8 mouse cellular contexts compared by ENCODE assay signal in genomic region chrX:145505457-145506201, GRCm38 (mm10). TPM values are rescaled to one million over a fixed set of nuclear protein-coding genes. Genes with fewer than 3 reads are reported as not detected.
DNase-seq lines count a peak whose midpoint lies in the region; ATAC-seq and TF ChIP-seq lines count a peak whose summit lies in the region.

No protein-coding gene starts in this region.

- WGBS in heart, embryonic 10.5 days: 12% methylated on average over 14 of the region's 14 CpGs
- WGBS in kidney, embryonic 15.5 days: 16% methylated on average over 14 of the region's 14 CpGs
- WGBS in midbrain, postnatal 0 days: 14% methylated on average over 14 of the region's 14 CpGs

- peaks cover 35% of the 10 kb centered on the region for H3K79me2 ChIP-seq in C2C12 (ENCODE audit: control insufficient read depth, insufficient read depth)

- no peaks in the 10 kb centered on the region for H3K27me3 ChIP-seq in C2C12 (ENCODE audit: control insufficient read depth, insufficient read depth, insufficient read length)
- H3K27me3 ChIP-seq in heart, embryonic 10.5 days (ENCODE audit: insufficient read depth, poor library complexity, severe bottlenecking): no peaks in the 10 kb centered on the region
- H3K27me3 ChIP-seq in kidney, embryonic 15.5 days: peaks cover 3% of the 10 kb centered on the region; the same call in 1 of the 2 replicates
- no peaks in the 10 kb centered on the region for H3K27me3 ChIP-seq in midbrain, postnatal 0 days (ENCODE audit: insufficient read depth, low read length)

- H3K9ac ChIP-seq in kidney, embryonic 15.5 days: no peak overlapping the region
- H3K9ac ChIP-seq in midbrain, postnatal 0 days (replicated peaks; ENCODE audit: low read length, poor library complexity, severe bottlenecking): no peak overlapping the region

- TF ChIP-seq CTCF in C2C12 (IDR thresholded peaks at IDR 0.05; ENCODE audit: control insufficient read depth, insufficient read depth, insufficient read length): no peak
- no peak for TF ChIP-seq CTCF in embryonic fibroblast, embryonic 13.5 days (IDR thresholded peaks at IDR 0.05; ENCODE audit: borderline replicate concordance, insufficient read depth, low read length)
- TF ChIP-seq CTCF in midbrain, postnatal 0 days (IDR thresholded peaks at IDR 0.05): peak; percentile 48

- H3K4me3 ChIP-seq in C2C12 (ENCODE audit: insufficient read depth, poor library complexity, severe bottlenecking): peak overlapping the region; percentile 26
- H3K4me3 ChIP-seq in embryonic fibroblast, embryonic 13.5 days (ENCODE audit: insufficient read depth, low read length): peak overlapping the region; percentile 92
- H3K4me3 ChIP-seq in heart, embryonic 10.5 days: peak overlapping the region; percentile 61
- H3K4me3 ChIP-seq in kidney, embryonic 15.5 days (replicated peaks): peak overlapping the region; percentile 58
- peak overlapping the region; percentile 49 for H3K4me3 ChIP-seq in midbrain, postnatal 0 days (ENCODE audit: low read depth, low read length)

- peak; percentile 85 for DNase-seq in brain, adult 2 months (ENCODE audit: low read depth, low spot score)
- peak; percentile 92 for DNase-seq in heart, embryonic 10.5 days (ENCODE audit: low spot score)
- peak; percentile 80 for DNase-seq in liver
- DNase-seq in midbrain, postnatal 0 days (ENCODE audit: low spot score): peak; percentile 84
- DNase-seq in spleen, postnatal 36 days (ENCODE audit: low spot score in 2 of 2): peak; percentile 55 to 57

- no peaks in the 10 kb centered on the region for H3K36me3 ChIP-seq in C2C12 (ENCODE audit: control insufficient read depth, insufficient read depth)
- H3K36me3 ChIP-seq in heart, embryonic 10.5 days: no peaks in the 10 kb centered on the region
- H3K36me3 ChIP-seq in kidney, embryonic 15.5 days: no peaks in the 10 kb centered on the region
- no peaks in the 10 kb centered on the region for H3K36me3 ChIP-seq in midbrain, postnatal 0 days (ENCODE audit: insufficient read depth, low read length)

- no peaks in the 10 kb centered on the region for H3K4me1 ChIP-seq in embryonic fibroblast, embryonic 13.5 days (ENCODE audit: control insufficient read depth, insufficient read depth, low read length)
- H3K4me1 ChIP-seq in heart, embryonic 10.5 days: no peaks in the 10 kb centered on the region
- H3K4me1 ChIP-seq in kidney, embryonic 15.5 days: 0 out of 2 replicates have a peak, but pooled peaks cover 4% of the 10 kb centered on the region
- no peaks in the 10 kb centered on the region for H3K4me1 ChIP-seq in midbrain, postnatal 0 days (ENCODE audit: insufficient read depth, low read length)

- H3ac ChIP-seq in C2C12 (ENCODE audit: control insufficient read depth, insufficient read length, low read depth): peak overlapping the region; percentile 23

- H3K27ac ChIP-seq in embryonic fibroblast, embryonic 13.5 days (ENCODE audit: insufficient read depth, low read length): no peak overlapping the region
- peak overlapping the region; percentile 74 for H3K27ac ChIP-seq in heart, embryonic 10.5 days
- H3K27ac ChIP-seq in kidney, embryonic 15.5 days: peak overlapping the region; percentile 86
- H3K27ac ChIP-seq in midbrain, postnatal 0 days (ENCODE audit: low read depth, low read length): no peak overlapping the region

- H3K9me3 ChIP-seq in heart, embryonic 10.5 days: no peaks in the 10 kb centered on the region
- H3K9me3 ChIP-seq in kidney, embryonic 15.5 days (replicated peaks): no peaks in the 10 kb centered on the region
- H3K9me3 ChIP-seq in midbrain, postnatal 0 days (ENCODE audit: low read length): no peaks in the 10 kb centered on the region

- ATAC-seq in kidney, embryonic 15.5 days (replicated peaks; ENCODE audit: low FRiP score): peak; percentile 95
- peak; percentile 94 for ATAC-seq in midbrain, postnatal 0 days (ENCODE audit: low FRiP score)

- peak overlapping the region; percentile 66 for H3K4me2 ChIP-seq in kidney, embryonic 15.5 days
- peak overlapping the region; percentile 60 for H3K4me2 ChIP-seq in midbrain, postnatal 0 days (ENCODE audit: low read depth, low read length, poor library complexity, severe bottlenecking)

- no peak for TF ChIP-seq POLR2A in embryonic fibroblast, embryonic 13.5 days (IDR thresholded peaks at IDR 0.05; ENCODE audit: low read depth, low read length)

- H3K79me3 ChIP-seq in C2C12 (ENCODE audit: low read depth): peaks cover 17% of the 10 kb centered on the region

TF ChIP-seq in C2C12, 6 proteins besides CTCF, POLR2A, EP300 and RAD21:
- TF ChIP-seq MYOG (IDR thresholded peaks at IDR 0.05; ENCODE audit: control insufficient read depth, extremely low read depth, insufficient read length): no peak
- TF ChIP-seq FOSL1 (IDR thresholded peaks at IDR 0.05; ENCODE audit: insufficient read depth, low read length, poor library complexity, severe bottlenecking): no peak
- no peak for TF ChIP-seq USF1 (IDR thresholded peaks at IDR 0.05; ENCODE audit: low read depth)
- TF ChIP-seq MAX (IDR thresholded peaks at IDR 0.05): no peak
- TF ChIP-seq MYOD1 (IDR thresholded peaks at IDR 0.05; ENCODE audit: control insufficient read depth, insufficient read length, low read depth): no peak
- TF ChIP-seq CEBPB (IDR thresholded peaks at IDR 0.05; ENCODE audit: low read depth): no peak

RNA-seq across cellular contexts. Expression of gene Amot, which starts 0.6 kb away (rescaled TPM):
- polyA plus RNA-seq in C2C12 (2012; fragmentation: generic; extraction: Trizol): 7.0 TPM
- 30.9 and 37.2 TPM in 2 replicates for polyA plus RNA-seq in embryonic fibroblast, embryonic 13.5 days (2011; ENCODE audit: insufficient read length, low read depth, missing spikeins)
- polyA plus RNA-seq in heart, embryonic 10.5 days (2016; fragmentation: Nextera tagmentation; extraction: Ambion mirVana): 17.7 and 25.5 TPM in 2 replicates
- 24.9 and 25.0 TPM in 2 replicates for polyA plus RNA-seq in kidney, embryonic 15.5 days (2015; fragmentation: Nextera tagmentation; extraction: Ambion mirVana)
- 19.0 and 22.3 TPM in 2 replicates for total RNA-seq in midbrain, postnatal 0 days (2014; rRNA removed)
- polyA plus RNA-seq in midbrain, postnatal 0 days (2015; fragmentation: Nextera tagmentation; extraction: Ambion mirVana): 5.9 and 6.2 TPM in 2 replicates

Comparison
In these comparisons a context has a peak if more than half of its experiments do, and no peak if none do; other contexts are left out.
1. H3K4me3 ChIP-seq: peak in every context shown above with its lines; median percentile 92 in embryonic fibroblast, embryonic 13.5 days; 61 in heart, embryonic 10.5 days; 58 in kidney, embryonic 15.5 days; 49 in midbrain, postnatal 0 days; 26 in C2C12.
2. H3K27ac ChIP-seq: peak in heart, embryonic 10.5 days (single experiment) and kidney, embryonic 15.5 days (single experiment); none in embryonic fibroblast, embryonic 13.5 days (single experiment) and midbrain, postnatal 0 days (single experiment).
3. Peak in every context shown above with its lines, with median percentiles within 50 percentile points of each other: DNase-seq.